Mouse (Mus musculus) lung, adult 2 months (tissue): Measurements from ENCODE around the gene Ogdh.
A peak's percentile ranks its signal among the peaks of the same experiment; 100 is the strongest.

Experiments used
- CTCF ChIP-seq: fragments of 200-500 bp; IDR thresholded peaks from 2 replicates; pipeline ENCODE4 v1.5.1; 2011; ENCODE audit warnings: mild to moderate bottlenecking, low read length, control low read depth; ENCODE audit not compliant: insufficient read depth
- POLR2A ChIP-seq: fragments of 200-500 bp; IDR thresholded peaks from 2 replicates; pipeline ENCODE4 v1.6.1; 2011; ENCODE audit warnings: low read depth, mild to moderate bottlenecking, control low read depth, low read length, borderline replicate concordance; ENCODE audit errors: extremely low read depth

GRCm38 (mm10) chr11:6261434-6262082, 29.9 kb upstream of the Ogdh start:
- TF ChIP-seq CTCF (peak; percentile 99), POLR2A (no peak)
